Mouse (Mus musculus): ENCODE results near the gene Gmpr2.

The Gmpr2 gene

DNA sequence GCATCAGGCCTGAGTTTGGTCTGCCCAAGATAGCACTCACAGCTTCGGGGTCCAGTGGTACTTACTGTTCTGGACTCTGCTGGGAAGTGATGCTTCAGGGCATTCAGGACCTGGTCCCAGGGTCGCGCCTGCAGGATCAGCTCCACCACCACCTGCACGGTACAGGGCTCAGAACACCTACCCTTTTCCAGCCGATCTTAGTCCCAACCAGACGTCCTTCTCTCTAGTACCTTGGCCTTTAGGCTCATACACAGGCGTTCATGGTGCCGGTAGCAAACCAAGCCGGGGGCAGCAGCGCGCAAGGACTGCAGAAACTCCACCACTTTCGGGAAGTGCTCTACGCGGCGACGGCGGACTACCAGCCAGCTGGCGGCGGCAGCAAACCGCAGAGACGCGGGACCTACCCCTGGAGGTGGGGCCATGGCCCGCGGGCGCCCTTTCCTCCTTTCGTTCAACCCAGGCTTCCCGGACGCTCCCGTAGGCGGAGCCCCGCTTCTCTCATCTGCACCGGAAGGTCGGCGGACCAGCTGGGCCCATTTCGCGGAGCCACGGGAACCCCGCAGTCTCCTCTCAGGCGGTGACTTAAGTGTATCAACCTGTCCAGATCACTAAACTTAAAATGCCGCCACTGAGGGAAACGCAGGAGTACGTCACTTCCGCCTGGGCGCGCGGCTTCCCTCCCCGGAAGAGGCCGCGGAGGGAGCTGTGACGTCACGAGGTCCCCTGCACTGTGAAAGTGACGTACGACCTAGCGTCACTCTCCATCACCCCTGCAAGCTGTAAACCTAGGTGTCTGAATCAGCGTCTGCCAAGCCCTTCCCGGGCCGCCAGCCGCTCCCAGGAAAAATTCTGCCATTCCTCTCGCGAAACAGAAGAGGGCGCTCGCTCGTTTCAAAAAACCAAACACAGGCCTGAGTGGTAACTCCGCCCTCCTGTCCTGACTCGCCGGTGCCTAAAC, 9.7 kb downstream of the Gmpr2 start, which contains the start of gene Tinf2:
Tinf2 (minus strand) TSS at position 661 of the 958 bp plus-strand sequence.
- peak; percentile 97 for DNase-seq (ENCODE audit: low spot score)

DNA sequence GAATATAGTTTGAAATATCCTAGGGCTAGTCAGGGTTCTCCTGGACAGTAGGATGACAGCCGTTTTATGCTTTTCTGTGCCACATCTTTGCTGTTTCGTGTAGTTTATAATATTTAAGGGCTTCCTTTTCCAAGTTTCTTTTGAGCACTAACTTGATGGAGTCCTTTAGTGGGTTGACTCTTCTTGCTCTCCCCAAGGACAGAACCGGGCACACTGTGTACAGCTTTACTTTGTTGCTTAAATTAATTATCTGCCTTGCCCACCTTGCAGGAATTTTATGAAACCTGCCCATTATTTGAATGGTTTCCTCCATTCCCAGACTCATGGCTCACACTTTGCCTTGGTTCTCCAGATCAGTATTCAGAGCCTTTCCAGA, 10.4 kb downstream of the Gmpr2 start:
- no peak for DNase-seq (ENCODE audit: low spot score)

GRCm38 (mm10) chr14:55689433-55689832, 17.7 kb downstream of the Gmpr2 start:
- DNase-seq (ENCODE audit: low spot score) = no peak

DNA sequence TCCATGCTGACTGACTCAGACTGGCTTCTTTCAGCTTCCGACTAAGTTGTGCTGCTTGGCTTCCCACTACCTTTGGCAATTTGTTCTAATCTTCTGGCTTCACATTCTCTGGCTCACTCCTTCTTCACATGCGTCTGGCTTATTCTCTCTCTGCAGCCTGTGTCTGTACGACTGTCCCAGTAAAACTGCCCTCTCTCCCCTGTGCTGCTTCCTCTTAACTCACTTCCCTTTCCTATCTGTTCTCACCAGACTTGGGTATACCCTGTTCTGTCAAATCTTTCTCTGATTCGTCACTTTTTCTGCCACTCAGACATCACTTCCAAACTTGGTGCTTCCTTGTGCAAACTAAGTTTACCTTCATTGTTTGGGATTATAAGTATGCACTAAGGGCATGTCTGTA, 25.5 kb downstream of the Gmpr2 start:
- DNase-seq (ENCODE audit: low spot score) = no peak

- DNase-seq (ENCODE audit: low spot score) = no peak
Observed at GRCm38 (mm10) chr14:55701131-55701530, 29.4 kb downstream of the Gmpr2 start.

DNA sequence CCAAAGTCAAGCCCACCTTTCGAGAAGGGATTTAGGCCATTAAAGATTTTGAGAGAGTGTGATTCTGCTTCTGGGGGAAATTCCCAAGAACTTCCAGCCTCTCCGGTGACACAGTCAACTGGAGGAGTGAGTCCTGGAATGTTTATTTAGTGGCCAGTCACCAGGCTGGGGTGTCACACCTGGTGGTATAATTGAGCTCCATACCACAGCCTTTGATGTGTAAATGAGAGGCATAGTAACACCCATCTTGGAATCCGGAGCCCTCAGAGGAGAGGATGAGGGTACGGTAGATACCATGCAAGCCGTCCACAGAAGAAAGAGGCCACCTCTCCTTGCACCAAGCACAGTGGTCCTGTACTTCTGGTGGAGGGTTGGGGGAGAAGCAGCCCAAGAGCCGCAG, 31.0 kb downstream of the Gmpr2 start:
- no peak for DNase-seq (ENCODE audit: low spot score)

DNA sequence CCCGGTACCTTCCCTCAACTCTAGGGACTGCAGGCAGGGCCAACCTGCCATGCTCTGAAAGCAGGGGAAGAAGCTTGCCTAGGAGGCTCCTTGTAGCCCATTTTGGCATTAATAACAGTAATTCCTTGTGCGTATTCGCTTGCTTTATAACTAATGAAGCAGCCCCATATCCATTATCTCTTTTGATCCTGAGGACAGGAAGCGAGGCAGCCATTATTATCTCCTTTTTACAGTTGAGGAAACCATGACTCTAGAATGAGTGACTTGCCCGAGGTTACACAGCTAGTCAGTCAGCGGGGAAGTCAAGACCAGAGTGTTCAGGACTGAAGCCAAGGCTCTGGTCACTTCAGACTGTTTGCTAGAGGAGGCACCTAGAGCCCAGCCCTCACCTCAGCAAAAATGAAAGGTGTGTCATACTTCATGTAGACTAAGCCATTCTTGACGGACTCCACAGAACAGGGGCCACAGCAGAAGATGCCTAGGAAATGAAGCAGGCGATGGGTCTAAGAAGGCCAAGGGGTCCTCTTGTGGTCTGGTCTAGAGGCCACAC, 34.4 kb downstream of the Gmpr2 start:
- no peak for DNase-seq (ENCODE audit: low spot score)

- DNase-seq (ENCODE audit: low spot score) = no peak
Observed at GRCm38 (mm10) chr14:55707397-55707796, 35.7 kb downstream of the Gmpr2 start.

DNA sequence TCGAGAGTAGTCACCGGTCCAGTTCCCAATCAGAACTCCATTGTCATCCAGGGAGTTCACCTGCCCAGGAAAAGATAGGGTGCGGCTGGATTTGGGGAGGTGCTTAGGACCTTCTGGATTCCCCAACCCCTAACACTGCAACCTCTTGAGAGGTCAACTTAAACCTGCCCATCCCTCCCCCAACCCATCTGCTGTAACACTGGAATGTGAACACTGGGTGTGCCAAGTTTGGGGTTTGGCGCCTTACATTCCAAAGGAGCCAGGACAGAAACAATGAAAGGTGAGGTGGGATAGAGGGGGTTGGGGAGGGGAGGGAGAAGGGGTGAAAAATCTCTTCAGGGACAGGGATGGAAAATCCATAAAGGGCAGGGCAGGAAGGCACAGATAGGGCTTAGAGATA, 37.8 kb downstream of the Gmpr2 start:
- DNase-seq (ENCODE audit: low spot score) = no peak

DNA sequence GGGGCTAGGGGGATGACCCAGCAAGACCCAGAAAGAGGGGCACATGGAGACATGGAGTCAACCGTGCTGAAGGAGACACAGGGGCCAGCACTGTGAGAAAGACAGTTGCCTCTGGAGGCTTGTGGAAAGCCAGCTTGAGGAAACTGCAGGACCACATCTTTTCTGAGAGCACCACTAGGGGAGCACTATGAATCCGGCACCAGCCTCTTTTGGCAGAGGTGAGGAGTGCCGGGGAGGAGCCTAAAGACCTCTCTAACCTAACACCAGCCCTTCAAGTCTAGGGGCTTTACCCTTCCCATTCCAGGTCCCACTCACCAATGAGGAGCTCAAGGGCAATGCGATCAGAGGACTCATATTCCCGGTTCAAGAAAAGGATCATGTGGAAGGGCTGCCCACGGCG, 40.0 kb downstream of the Gmpr2 start:
- no peak for DNase-seq (ENCODE audit: low spot score)

DNA sequence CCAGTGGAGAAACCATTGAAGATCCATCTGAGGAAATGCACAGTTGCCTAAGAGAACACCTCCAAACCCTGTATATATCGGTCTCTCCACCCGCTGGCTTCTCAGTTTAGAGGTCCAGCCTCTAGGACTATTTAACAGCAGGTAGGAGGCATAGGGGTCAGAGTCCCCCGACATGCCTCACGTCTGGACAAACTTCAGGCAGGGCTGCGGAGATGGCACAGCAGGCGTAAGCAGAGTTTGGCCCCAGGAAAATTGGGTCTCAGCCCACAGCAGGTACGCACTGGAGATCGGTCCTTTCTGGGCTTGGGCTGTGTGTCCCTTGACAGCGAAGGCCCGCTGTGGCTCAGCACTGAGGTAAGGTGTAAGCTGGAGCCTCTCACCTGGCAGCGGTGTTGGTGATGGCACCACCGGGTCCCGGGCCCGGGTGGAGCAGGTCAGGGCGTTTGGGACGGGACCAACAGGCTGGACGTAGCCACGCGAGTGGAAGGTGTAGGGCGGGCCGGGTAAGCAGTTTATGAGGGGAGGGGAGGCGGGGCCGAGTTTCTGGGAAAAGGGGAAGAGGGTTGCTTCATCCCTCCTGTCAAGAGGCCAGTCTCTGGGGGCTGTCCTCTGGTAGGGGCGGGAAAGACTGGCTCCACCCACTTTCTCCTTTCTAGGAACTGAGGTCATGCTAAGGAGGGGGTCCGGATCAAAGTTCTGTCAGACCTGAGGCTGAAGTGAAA, 41.4 kb downstream of the Gmpr2 start:
- no peak for DNase-seq (ENCODE audit: low spot score)

DNA sequence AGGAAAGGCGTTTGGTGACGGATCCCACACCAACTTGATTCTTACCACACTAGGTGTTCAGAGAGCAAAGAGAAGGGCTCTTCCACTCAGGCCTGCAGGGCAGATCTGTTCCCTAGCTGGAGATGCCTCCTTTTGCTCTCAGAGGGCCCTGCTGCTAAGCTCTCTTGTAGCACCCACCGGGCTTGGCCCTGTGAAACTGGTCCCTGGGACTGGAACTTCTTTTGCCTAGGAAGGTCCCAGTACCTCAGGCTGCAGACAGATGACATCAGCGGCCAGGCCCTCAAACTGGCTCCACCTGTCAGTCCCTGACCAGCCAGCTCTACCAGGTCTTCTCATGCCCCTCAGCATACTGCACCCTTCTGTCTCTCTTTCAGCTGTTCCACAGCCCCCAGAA, 42.0 kb downstream of the Gmpr2 start, which contains the start of gene Tgm1:
Tgm1 (minus strand) TSS at position 198 of the 394 bp plus-strand sequence.
- DNase-seq (ENCODE audit: low spot score) = no peak

- DNase-seq (ENCODE audit: low spot score) = no peak
Observed at GRCm38 (mm10) chr14:55714893-55715292, 43.2 kb downstream of the Gmpr2 start.

- DNase-seq (ENCODE audit: low spot score) = no peak
Observed at GRCm38 (mm10) chr14:55716271-55716670, 44.5 kb downstream of the Gmpr2 start.

- no peak for DNase-seq (ENCODE audit: low spot score)
Observed at GRCm38 (mm10) chr14:55716884-55717283, 45.1 kb downstream of the Gmpr2 start.

GRCm38 (mm10) chr14:55719737-55720136, 48.0 kb downstream of the Gmpr2 start:
- DNase-seq (ENCODE audit: low spot score) = no peak

- no peak for DNase-seq (ENCODE audit: low spot score)
Observed at GRCm38 (mm10) chr14:55720666-55721065, 48.9 kb downstream of the Gmpr2 start.

- DNase-seq (ENCODE audit: low spot score) = no peak
Observed at GRCm38 (mm10) chr14:55721076-55721475, 49.3 kb downstream of the Gmpr2 start.

GRCm38 (mm10) chr14:55721700-55722437, 50.1 kb downstream of the Gmpr2 start, which contains the start of gene Rabggta:
Gene Rabggta (minus strand): TSS chr14:55722263.
- peak; percentile 95 for DNase-seq (ENCODE audit: low spot score)

DNA sequence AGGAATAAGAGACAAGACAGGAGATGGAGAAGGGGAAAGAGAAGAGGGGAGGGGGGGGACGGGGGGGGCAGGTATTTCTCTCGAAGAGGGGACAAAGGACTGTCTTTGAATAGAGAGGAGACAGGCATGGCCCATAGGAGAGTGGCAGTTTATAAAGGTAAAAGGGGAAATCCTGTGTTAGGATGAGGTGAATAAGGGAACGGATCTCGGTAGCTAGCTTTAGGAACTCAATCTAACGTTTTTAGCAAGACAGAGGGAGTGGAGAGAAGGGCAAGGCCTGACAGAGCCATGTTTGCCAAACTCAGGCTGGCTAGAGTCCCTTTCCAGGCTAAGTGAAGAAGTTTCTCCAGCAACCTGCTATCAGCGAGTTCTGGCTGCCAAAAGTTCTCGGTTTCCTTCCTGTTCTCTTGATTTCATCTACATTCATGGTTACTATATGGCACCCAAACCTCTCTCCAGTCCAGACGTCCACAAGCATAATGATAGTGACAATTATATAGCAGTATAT, 50.8 kb downstream of the Gmpr2 start:
- DNase-seq (ENCODE audit: low spot score) = no peak

GRCm38 (mm10) chr14:55723433-55723832, 51.7 kb downstream of the Gmpr2 start:
- DNase-seq (ENCODE audit: low spot score) = no peak

- no peak for DNase-seq (ENCODE audit: low spot score)
Observed at GRCm38 (mm10) chr14:55724411-55724871, 52.7 kb downstream of the Gmpr2 start.
